Mouse (Mus musculus): ENCODE results near the gene Gm7579. TPM values are rescaled to one million over a fixed set of nuclear protein-coding genes. Genes with fewer than 3 reads are reported as not detected.
"Not testable (repeated sequence)": the region's sequence is repeated elsewhere in the genome, so short reads cannot be mapped to it uniquely, and the experiment has no call there.

Gene Gm7579
- polyA plus RNA-seq, 1 experiment from 2014 or later, result not detected

DNA sequence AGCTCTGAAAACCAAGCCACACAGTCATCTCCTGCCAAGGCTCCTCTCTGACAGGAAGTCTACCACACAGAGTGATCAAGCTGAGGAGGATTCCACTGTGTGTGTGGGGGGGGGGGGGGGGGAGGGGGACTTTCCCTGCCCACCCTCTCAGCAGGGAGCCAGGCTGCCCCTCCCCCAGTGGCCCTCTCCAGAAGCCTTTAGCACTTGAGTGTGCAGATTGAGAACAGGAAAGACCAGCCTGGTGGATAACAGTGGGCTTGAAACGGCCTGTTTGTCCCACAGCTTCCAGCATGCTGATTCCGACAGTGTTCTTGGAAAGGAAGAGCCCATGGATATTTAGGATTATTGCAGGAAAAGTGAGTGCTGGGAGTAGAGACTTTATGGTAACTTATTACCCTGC, 12.9 kb downstream of the Gm7579 start:
- Histone ChIP-seq H3K9ac (no peak overlapping the region), H3K4me3 (no peak overlapping the region), H3K27ac (no peak overlapping the region), H3K9me3 (no peaks in the 10 kb centered on the region), H3K4me1 (no peaks in the 10 kb centered on the region), H3K27me3 (replicated peaks) (no peaks in the 10 kb centered on the region), H3K4me2 (replicated peaks) (no peak overlapping the region), H3K36me3 (no peaks in the 10 kb centered on the region)
- WGBS, result 48% methylated on average over 2 of the region's 2 CpGs
- ATAC-seq (ENCODE audit: low FRiP score, low read depth), result no peak

DNA sequence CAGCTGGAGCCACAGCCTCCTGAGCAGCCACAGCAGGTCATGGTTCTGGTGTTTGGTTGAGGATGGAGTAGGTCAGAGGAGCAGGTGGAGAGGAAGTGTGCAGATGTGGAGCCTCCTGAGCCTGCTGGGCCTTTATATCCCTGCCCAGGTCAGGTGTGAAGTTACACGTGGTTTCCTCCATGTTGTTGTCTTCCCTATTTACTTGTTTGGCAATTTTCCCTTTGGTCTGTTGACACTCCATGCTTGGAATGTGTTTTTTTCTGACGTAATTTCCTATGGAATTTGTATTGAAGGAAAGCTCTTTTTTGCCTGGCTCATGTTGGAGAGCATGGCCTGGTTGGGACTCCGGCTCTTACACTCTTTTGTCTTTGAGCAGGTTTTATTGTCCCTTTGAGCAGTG, 18.2 kb downstream of the Gm7579 start, which contains the start of gene Krtap5-5:
Krtap5-5 (minus strand) TSS at position 101 of the 400 bp plus-strand sequence.
- H3K4me3 ChIP-seq; H3K4me1 ChIP-seq; H3K27ac ChIP-seq; H3K9me3 ChIP-seq; H3K36me3 ChIP-seq; ATAC-seq (ENCODE audit: low FRiP score, low read depth); H3K27me3 ChIP-seq (replicated peaks); H3K9ac ChIP-seq; H3K4me2 ChIP-seq (replicated peaks): not testable (repeated sequence)
- WGBS, result 38% methylated on average over 3 of the region's 3 CpGs

DNA sequence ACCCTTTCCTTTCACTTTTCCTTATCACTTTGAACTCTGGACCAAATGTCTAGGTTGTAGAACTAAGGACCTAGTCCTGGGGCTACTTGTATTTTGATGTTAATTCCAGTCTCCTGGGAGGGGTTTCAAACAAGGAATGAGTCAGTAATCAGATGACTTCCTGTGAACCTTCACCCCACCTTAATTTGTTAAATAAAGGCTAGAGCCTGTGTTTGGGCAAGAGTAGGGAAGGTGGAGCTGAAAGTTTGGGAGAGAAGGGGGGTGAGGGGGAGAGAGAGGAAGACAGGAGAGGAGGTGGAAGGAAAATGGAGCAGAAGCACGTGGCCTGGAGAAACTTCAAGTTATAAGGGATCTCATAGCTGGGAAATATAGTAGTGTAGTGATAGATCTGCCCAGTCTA, 19.9 kb downstream of the Gm7579 start:
- Histone ChIP-seq H3K4me2 (replicated peaks) (no peak overlapping the region), H3K4me1 (no peaks in the 10 kb centered on the region), H3K4me3 (no peak overlapping the region), H3K9ac (no peak overlapping the region), H3K27ac (no peak overlapping the region), H3K9me3 (0 out of 2 replicates have a peak, but pooled peaks cover 9% of the 10 kb centered on the region), H3K36me3 (no peaks in the 10 kb centered on the region), H3K27me3 (replicated peaks) (no peaks in the 10 kb centered on the region)
- ATAC-seq (ENCODE audit: low FRiP score, low read depth), result no peak
- WGBS, result 26% methylated on average over 1 of the region's 1 CpGs

DNA sequence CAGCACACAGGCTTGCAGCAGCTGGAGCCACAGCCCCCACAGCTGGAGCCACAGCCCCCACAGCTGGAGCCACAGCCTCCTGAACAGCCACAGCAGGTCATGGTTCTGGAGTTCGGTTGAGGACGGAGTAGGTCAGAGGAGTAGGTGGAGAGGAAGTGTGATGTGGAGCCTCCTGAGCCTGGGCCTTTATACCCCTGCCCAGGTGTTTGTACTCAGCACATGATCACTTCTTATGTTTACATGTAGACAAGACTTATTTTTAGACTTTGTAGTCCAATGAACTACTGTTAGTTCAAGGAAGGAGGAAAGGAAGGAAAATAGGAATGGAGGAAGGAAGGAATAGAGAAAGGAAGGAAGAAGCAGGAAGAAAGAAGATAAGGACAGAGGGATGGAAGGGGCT, 29.3 kb downstream of the Gm7579 start, which contains the start of gene Gm40460:
Gm40460 (minus strand) TSS at position 101 of the 400 bp plus-strand sequence.
- WGBS, result 46% methylated on average over 2 of the region's 2 CpGs
- no peaks in the 10 kb centered on the region for H3K9me3 ChIP-seq
- H3K27me3 ChIP-seq (replicated peaks), result no peaks in the 10 kb centered on the region
- H3K4me3 ChIP-seq, result no peak within 1 kb of the TSS
- no peak within 1 kb of the TSS for H3K4me2 ChIP-seq (replicated peaks)
- no peak for ATAC-seq (ENCODE audit: low FRiP score, low read depth)
- no peak within 1 kb of the TSS for H3K9ac ChIP-seq
- H3K36me3 ChIP-seq, result no peaks in the 10 kb centered on the region
- H3K4me1 ChIP-seq, result no peaks in the 10 kb centered on the region
- H3K27ac ChIP-seq, result no peak within 1 kb of the TSS

DNA sequence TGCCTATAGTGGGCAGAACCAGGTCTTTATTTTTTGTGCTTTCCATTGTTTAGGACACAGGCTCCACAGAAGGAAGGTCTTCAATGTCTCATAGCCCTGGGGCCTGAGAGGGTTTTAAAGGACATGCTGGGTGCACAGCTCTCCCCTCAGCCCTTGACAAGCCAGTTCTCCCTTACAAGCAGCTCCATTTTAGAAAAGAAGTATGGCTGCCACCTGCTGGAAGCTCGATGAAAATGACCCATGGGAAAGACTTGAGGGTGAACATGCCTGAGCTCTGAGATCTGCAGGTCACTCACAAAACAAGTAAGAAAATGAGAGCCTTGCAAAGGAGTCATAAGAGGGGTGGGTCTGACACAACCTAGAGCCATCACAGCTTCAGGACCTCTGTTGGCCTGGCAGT, 38.2 kb downstream of the Gm7579 start:
- Histone ChIP-seq H3K36me3 (no peaks in the 10 kb centered on the region), H3K4me3 (no peak overlapping the region), H3K9me3 (no peaks in the 10 kb centered on the region), H3K27me3 (replicated peaks) (no peaks in the 10 kb centered on the region), H3K27ac (no peak overlapping the region), H3K4me2 (replicated peaks) (no peak overlapping the region), H3K4me1 (no peaks in the 10 kb centered on the region), H3K9ac (no peak overlapping the region)
- WGBS, result 0% methylated on average over 1 of the region's 1 CpGs
- no peak for ATAC-seq (ENCODE audit: low FRiP score, low read depth)

DNA sequence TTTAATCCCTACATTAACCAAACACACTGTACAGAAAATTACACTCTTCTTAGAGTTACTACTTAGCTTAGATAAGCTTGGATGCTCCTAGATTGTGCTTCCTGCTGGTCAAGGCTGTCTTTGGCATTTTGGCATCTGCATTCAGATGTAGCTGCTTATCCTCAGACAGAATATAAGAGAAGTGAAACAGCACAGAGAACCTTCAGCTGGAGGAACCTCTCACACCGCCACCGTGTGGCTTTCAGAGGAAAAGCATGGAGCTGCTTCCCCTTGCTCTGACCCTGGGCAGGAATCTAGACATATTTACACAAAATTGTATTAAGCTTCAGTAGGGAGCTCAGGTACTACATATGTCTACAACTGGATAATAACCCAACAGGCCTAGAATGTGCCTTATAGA, 43.9 kb downstream of the Gm7579 start:
- no peak for ATAC-seq (ENCODE audit: low FRiP score, low read depth)
- no peak overlapping the region for H3K4me3 ChIP-seq
- WGBS, result 2% methylated on average over 2 of the region's 2 CpGs

DNA sequence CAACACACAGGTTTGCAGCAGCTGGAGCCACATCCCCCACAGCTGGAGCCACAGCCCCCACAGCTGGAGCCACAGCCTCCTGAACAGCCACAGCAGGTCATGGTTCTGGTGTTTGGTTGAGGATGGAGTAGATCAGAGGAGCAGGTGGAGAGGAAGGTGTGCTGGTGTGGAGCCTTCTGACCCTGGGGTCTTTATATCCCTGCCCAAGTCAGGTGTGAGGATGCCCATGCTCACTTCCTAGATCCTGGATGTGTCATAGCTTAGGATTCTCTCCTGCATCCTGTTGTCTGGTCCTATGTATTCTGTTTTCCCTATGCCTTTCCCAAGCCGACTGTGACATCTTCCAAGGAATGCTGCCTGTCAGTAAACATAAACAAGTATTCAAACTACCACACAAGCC, 46.6 kb downstream of the Gm7579 start, which contains the start of gene Gm2431:
Gm2431 (minus strand) TSS at position 101 of the 400 bp plus-strand sequence.
- not testable (repeated sequence) for ATAC-seq (ENCODE audit: low FRiP score, low read depth); H3K4me1 ChIP-seq; H3K27me3 ChIP-seq (replicated peaks); H3K36me3 ChIP-seq; H3K9ac ChIP-seq; H3K9me3 ChIP-seq; H3K27ac ChIP-seq; H3K4me2 ChIP-seq (replicated peaks); H3K4me3 ChIP-seq
- WGBS, result 68% methylated on average over 1 of the region's 1 CpGs

More for the DNA sequence above, 43.9 kb downstream of the Gm7579 start:
- Histone ChIP-seq H3K36me3 (no peaks in the 10 kb centered on the region), H3K9me3 (no peaks in the 10 kb centered on the region), H3K4me2 (replicated peaks) (no peak overlapping the region), H3K27me3 (replicated peaks) (no peaks in the 10 kb centered on the region), H3K27ac (no peak overlapping the region), H3K4me1 (no peaks in the 10 kb centered on the region), H3K9ac (no peak overlapping the region)

Other genes starting within 250 kb of the Gm7579 start
- gene Mob2, start 150.8 kb upstream of the Gm7579 start, polyA plus RNA-seq (2016; fragmentation: Nextera tagmentation; extraction: Ambion mirVana), result 51.3 and 52.2 TPM in 2 replicates
- gene Dusp8, start 116.0 kb upstream of the Gm7579 start, polyA plus RNA-seq (2016; fragmentation: Nextera tagmentation; extraction: Ambion mirVana), result 61.6 and 63.6 TPM in 2 replicates
- not detected in 2 replicates for gene Gm45618, start 91.1 kb upstream of the Gm7579 start, polyA plus RNA-seq (2016; fragmentation: Nextera tagmentation; extraction: Ambion mirVana)
- gene Gm39115, start 75.8 kb upstream of the Gm7579 start, polyA plus RNA-seq (2016; fragmentation: Nextera tagmentation; extraction: Ambion mirVana), result not detected in 2 replicates
- gene Gm45337, start 67.3 kb upstream of the Gm7579 start, polyA plus RNA-seq (2016; fragmentation: Nextera tagmentation; extraction: Ambion mirVana), result not detected in 2 replicates
- not detected in 2 replicates for gene Gm29735, start 54.7 kb upstream of the Gm7579 start, polyA plus RNA-seq (2016; fragmentation: Nextera tagmentation; extraction: Ambion mirVana)
- not detected in 2 replicates for gene Gm4553, start 46.1 kb upstream of the Gm7579 start, polyA plus RNA-seq (2016; fragmentation: Nextera tagmentation; extraction: Ambion mirVana)
- gene Krtap5-2, start 35.9 kb upstream of the Gm7579 start, polyA plus RNA-seq (2016; fragmentation: Nextera tagmentation; extraction: Ambion mirVana), result not detected in 2 replicates
- not detected in 2 replicates for gene Gm10153, start 21.5 kb upstream of the Gm7579 start, polyA plus RNA-seq (2016; fragmentation: Nextera tagmentation; extraction: Ambion mirVana)
- not detected in 2 replicates for gene Krtap5-3, start 10.5 kb upstream of the Gm7579 start, polyA plus RNA-seq (2016; fragmentation: Nextera tagmentation; extraction: Ambion mirVana)
- not detected in 2 replicates for gene Krtap5-5, start 18.1 kb downstream of the Gm7579 start, polyA plus RNA-seq (2016; fragmentation: Nextera tagmentation; extraction: Ambion mirVana)
- gene Gm40460, start 29.2 kb downstream of the Gm7579 start, polyA plus RNA-seq (2016; fragmentation: Nextera tagmentation; extraction: Ambion mirVana), result not detected in 2 replicates
- not detected in 2 replicates for gene Gm2431, start 46.5 kb downstream of the Gm7579 start, polyA plus RNA-seq (2016; fragmentation: Nextera tagmentation; extraction: Ambion mirVana)
- gene Gm4559, start 62.5 kb downstream of the Gm7579 start, polyA plus RNA-seq (2016; fragmentation: Nextera tagmentation; extraction: Ambion mirVana), result not detected in 2 replicates
- not detected in 2 replicates for gene Krtap5-1, start 85.3 kb downstream of the Gm7579 start, polyA plus RNA-seq (2016; fragmentation: Nextera tagmentation; extraction: Ambion mirVana)
- not detected in 2 replicates for gene Krtap5-4, start 91.7 kb downstream of the Gm7579 start, polyA plus RNA-seq (2016; fragmentation: Nextera tagmentation; extraction: Ambion mirVana)
- gene Ifitm10, start 161.9 kb downstream of the Gm7579 start, polyA plus RNA-seq (2016; fragmentation: Nextera tagmentation; extraction: Ambion mirVana), result 0.47 and 1.2 TPM in 2 replicates
- 0.90 and 1.5 TPM in 2 replicates for gene Gm49369, start 170.8 kb downstream of the Gm7579 start, polyA plus RNA-seq (2016; fragmentation: Nextera tagmentation; extraction: Ambion mirVana)
- gene Ctsd, start 176.2 kb downstream of the Gm7579 start, polyA plus RNA-seq (2016; fragmentation: Nextera tagmentation; extraction: Ambion mirVana), result 200 and 207 TPM in 2 replicates
- 0.43 TPM in 1 of 2 replicates, not detected in the other for gene Syt8, start 223.0 kb downstream of the Gm7579 start, polyA plus RNA-seq (2016; fragmentation: Nextera tagmentation; extraction: Ambion mirVana)
- 3.3 and 4.6 TPM in 2 replicates for gene Tnni2, start 229.9 kb downstream of the Gm7579 start, polyA plus RNA-seq (2016; fragmentation: Nextera tagmentation; extraction: Ambion mirVana)
- gene Lsp1, start 248.9 kb downstream of the Gm7579 start, polyA plus RNA-seq (2016; fragmentation: Nextera tagmentation; extraction: Ambion mirVana), result 15.6 and 18.4 TPM in 2 replicates

Measured in neural tube, embryonic 12.5 days (tissue).